Mouse (Mus musculus): Measurements from ENCODE around the gene Bach2. TPM values are rescaled to one million over a fixed set of nuclear protein-coding genes. Genes with fewer than 3 reads are reported as not detected.

The Bach2 gene
- polyA plus RNA-seq, 1 experiment from 2014 or later = 0.17 TPM

GRCm38 (mm10) chr4:32306169-32306792 lies 67.7 kb downstream of the Bach2 start:
- no peak overlapping the region for H3K4me3 ChIP-seq (ENCODE audit: inconsistent target)
- H3K27ac ChIP-seq = no peak overlapping the region
- no peaks in the 10 kb centered on the region for H3K79me2 ChIP-seq (ENCODE audit: inconsistent target)
- H3K36me3 ChIP-seq (ENCODE audit: inconsistent target) = no peaks in the 10 kb centered on the region
- WGBS (ENCODE audit: missing documents) = 91% methylated on average over 3 of the region's 3 CpGs

- Histone ChIP-seq H3K79me2 (ENCODE audit: inconsistent target) (no peaks in the 10 kb centered on the region), H3K36me3 (ENCODE audit: inconsistent target) (no peaks in the 10 kb centered on the region), H3K4me3 (ENCODE audit: inconsistent target) (no peak overlapping the region), H3K27ac (no peak overlapping the region)
- 61% methylated on average over 5 of the region's 5 CpGs for WGBS (ENCODE audit: missing documents)
These were observed 68.6 kb downstream of the Bach2 start for GRCm38 (mm10) chr4:32307215-32307614.

GRCm38 (mm10) chr4:32312171-32312946 lies 73.8 kb downstream of the Bach2 start:
- Histone ChIP-seq H3K36me3 (ENCODE audit: inconsistent target) (no peaks in the 10 kb centered on the region), H3K27ac (no peak overlapping the region), H3K4me3 (ENCODE audit: inconsistent target) (no peak overlapping the region), H3K79me2 (ENCODE audit: inconsistent target) (no peaks in the 10 kb centered on the region)
- 94% methylated on average over 10 of the region's 10 CpGs for WGBS (ENCODE audit: missing documents)

GRCm38 (mm10) chr4:32314919-32315318 lies 76.3 kb downstream of the Bach2 start:
- H3K79me2 ChIP-seq (ENCODE audit: inconsistent target) = no peaks in the 10 kb centered on the region
- H3K4me3 ChIP-seq (ENCODE audit: inconsistent target) = no peak overlapping the region
- no peaks in the 10 kb centered on the region for H3K36me3 ChIP-seq (ENCODE audit: inconsistent target)
- H3K27ac ChIP-seq = no peak overlapping the region
- WGBS (ENCODE audit: missing documents) = 83% methylated on average over 3 of the region's 3 CpGs

- no peak overlapping the region for H3K4me3 ChIP-seq (ENCODE audit: inconsistent target)
- H3K27ac ChIP-seq = no peak overlapping the region
- WGBS (ENCODE audit: missing documents) = 83% methylated on average over 1 of the region's 1 CpGs
- H3K79me2 ChIP-seq (ENCODE audit: inconsistent target) = no peaks in the 10 kb centered on the region
- H3K36me3 ChIP-seq (ENCODE audit: inconsistent target) = no peaks in the 10 kb centered on the region
These were observed 80.0 kb downstream of the Bach2 start for GRCm38 (mm10) chr4:32318608-32319007.

- WGBS (ENCODE audit: missing documents) = 96% methylated on average over 3 of the region's 3 CpGs
- no peak overlapping the region for H3K4me3 ChIP-seq (ENCODE audit: inconsistent target)
- H3K79me2 ChIP-seq (ENCODE audit: inconsistent target) = no peaks in the 10 kb centered on the region
These were observed 80.7 kb downstream of the Bach2 start for GRCm38 (mm10) chr4:32319327-32319726.

GRCm38 (mm10) chr4:32320039-32320438 lies 81.4 kb downstream of the Bach2 start:
- 100% methylated on average over 1 of the region's 1 CpGs for WGBS (ENCODE audit: missing documents)
- no peak overlapping the region for H3K4me3 ChIP-seq (ENCODE audit: inconsistent target)
- no peaks in the 10 kb centered on the region for H3K79me2 ChIP-seq (ENCODE audit: inconsistent target)
- no peaks in the 10 kb centered on the region for H3K36me3 ChIP-seq (ENCODE audit: inconsistent target)
- no peak overlapping the region for H3K27ac ChIP-seq

More at GRCm38 (mm10) chr4:32319327-32319726, 80.7 kb downstream of the Bach2 start:
- H3K36me3 ChIP-seq (ENCODE audit: inconsistent target) = no peaks in the 10 kb centered on the region
- no peak overlapping the region for H3K27ac ChIP-seq

DNA sequence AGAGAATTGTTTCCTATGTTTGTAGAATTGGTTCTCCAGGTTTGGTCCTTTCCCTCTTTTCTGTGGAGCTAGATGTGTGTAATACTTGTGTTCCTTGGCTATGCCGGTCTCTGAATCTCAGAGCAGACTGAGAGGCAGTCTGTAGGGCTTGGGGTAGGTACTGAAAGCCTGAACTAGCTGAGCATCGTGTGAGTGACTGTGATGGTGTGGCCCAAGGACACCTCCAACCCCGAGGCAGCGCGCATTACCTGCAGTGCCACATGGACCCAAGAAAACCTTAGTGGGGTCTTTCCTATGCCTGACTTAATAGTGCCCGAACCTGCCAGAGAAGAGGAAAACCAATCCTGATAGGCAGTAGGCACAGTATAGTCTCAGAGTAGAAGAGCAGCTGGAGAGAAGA lies 85.5 kb downstream of the Bach2 start:
- no peak overlapping the region for H3K27ac ChIP-seq
- 95% methylated on average over 6 of the region's 6 CpGs for WGBS (ENCODE audit: missing documents)

DNA sequence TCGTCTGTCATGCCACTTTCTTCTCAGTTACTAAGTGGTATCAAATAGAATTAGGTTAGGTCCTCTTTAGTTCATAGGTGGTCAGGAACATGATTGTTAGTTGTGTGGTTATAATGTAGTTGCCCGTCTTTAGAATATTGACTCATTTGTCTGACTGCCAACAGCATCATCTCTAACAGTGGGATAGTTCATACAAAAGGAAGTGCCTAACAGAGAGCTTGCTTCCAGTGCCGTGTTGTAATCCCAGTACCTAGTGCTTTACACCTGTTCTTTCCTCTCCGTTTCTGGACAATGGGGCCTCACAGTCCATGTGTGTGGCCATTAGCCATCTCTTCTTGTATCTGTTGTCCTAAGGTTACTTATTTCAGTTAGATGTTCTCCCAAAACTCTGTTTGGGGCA lies 86.4 kb downstream of the Bach2 start:
- H3K4me3 ChIP-seq (ENCODE audit: inconsistent target) = no peak overlapping the region
- H3K36me3 ChIP-seq (ENCODE audit: inconsistent target) = no peaks in the 10 kb centered on the region
- no peak overlapping the region for H3K27ac ChIP-seq
- WGBS (ENCODE audit: missing documents) = 95% methylated on average over 4 of the region's 4 CpGs
- H3K79me2 ChIP-seq (ENCODE audit: inconsistent target) = no peaks in the 10 kb centered on the region

More for the DNA sequence above, 85.5 kb downstream of the Bach2 start:
- H3K36me3 ChIP-seq (ENCODE audit: inconsistent target) = no peaks in the 10 kb centered on the region
- H3K79me2 ChIP-seq (ENCODE audit: inconsistent target) = no peaks in the 10 kb centered on the region
- H3K4me3 ChIP-seq (ENCODE audit: inconsistent target) = no peak overlapping the region

DNA sequence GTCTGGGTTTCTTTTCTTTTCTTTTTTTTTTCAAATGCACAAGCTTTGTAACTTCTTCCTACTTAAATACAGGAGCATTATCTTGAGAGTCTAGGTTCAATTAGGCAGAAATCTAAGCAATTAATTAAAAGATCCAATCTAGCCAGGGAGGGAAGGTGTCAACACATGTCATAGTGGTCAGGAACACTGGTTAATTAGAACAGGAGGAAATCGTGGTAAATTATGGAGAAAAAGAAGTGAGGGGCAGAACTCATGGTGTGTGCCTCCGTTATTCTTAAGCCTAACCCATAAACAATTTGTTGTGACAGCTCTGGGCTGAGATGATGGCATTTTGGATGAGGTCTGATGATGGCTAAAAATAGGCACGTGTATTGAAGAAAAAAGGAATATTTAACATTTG lies 87.0 kb downstream of the Bach2 start:
- 69% methylated on average over 3 of the region's 3 CpGs for whole genome bisulfite sequencing (ENCODE audit: missing documents)
- no peaks in the 10 kb centered on the region for H3K36me3 ChIP-seq (ENCODE audit: inconsistent target)
- H3K4me3 ChIP-seq (ENCODE audit: inconsistent target) = no peak overlapping the region
- H3K79me2 ChIP-seq (ENCODE audit: inconsistent target) = no peaks in the 10 kb centered on the region
- no peak overlapping the region for H3K27ac ChIP-seq

GRCm38 (mm10) chr4:32326279-32326678 lies 87.7 kb downstream of the Bach2 start:
- Histone ChIP-seq H3K27ac (no peak overlapping the region), H3K79me2 (ENCODE audit: inconsistent target) (no peaks in the 10 kb centered on the region), H3K4me3 (ENCODE audit: inconsistent target) (no peak overlapping the region), H3K36me3 (ENCODE audit: inconsistent target) (no peaks in the 10 kb centered on the region)
- WGBS (ENCODE audit: missing documents) = 61% methylated on average over 10 of the region's 10 CpGs

DNA sequence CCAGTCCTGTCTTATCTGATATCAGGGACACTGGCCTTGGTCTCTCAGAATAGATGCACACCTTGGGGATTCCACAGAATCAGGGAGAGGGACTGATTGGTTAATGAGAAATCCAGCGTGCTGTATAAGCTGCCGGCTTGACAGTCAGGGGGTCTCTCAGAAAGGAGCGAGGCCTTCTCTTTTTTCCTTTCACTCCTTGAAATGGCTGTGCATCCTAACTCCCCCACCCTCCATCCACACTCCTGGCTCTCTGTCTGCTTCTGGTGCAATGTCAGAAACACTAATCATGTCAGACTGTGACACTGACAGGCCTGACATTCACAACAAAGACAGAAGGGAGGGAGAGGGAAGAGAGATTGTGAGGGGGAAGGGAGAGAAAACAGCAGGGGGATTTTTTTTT lies 88.3 kb downstream of the Bach2 start:
- H3K27ac ChIP-seq = no peak overlapping the region
- WGBS (ENCODE audit: missing documents) = 97% methylated on average over 3 of the region's 3 CpGs
- H3K4me3 ChIP-seq (ENCODE audit: inconsistent target) = no peak overlapping the region
- H3K36me3 ChIP-seq (ENCODE audit: inconsistent target) = no peaks in the 10 kb centered on the region
- no peaks in the 10 kb centered on the region for H3K79me2 ChIP-seq (ENCODE audit: inconsistent target)

DNA sequence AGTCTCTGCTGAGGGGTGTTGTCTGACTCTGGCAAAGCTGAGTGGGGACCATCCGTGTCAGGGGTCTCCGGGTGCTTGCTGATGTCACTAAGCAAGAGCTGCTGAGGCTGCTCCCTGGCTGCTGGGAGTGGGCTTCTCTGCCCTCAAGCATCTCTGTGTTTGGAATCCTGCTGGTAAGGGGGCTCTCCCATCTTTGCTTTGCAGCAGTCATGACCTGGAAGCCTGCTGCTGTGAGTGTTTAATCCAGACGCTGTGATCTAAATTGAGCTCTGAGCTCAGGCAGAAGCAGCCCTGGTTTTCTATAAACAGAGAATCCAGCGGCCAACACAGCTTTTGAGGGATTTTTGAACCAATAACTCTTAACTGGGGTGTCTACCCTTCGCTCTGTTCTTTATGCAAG lies 89.0 kb downstream of the Bach2 start:
- no peak overlapping the region for H3K4me3 ChIP-seq (ENCODE audit: inconsistent target)
- no peaks in the 10 kb centered on the region for H3K36me3 ChIP-seq (ENCODE audit: inconsistent target)
- no peaks in the 10 kb centered on the region for H3K79me2 ChIP-seq (ENCODE audit: inconsistent target)
- WGBS (ENCODE audit: missing documents) = 83% methylated on average over 5 of the region's 5 CpGs
- H3K27ac ChIP-seq = no peak overlapping the region

GRCm38 (mm10) chr4:32328561-32328960 lies 90.0 kb downstream of the Bach2 start:
- 93% methylated on average over 2 of the region's 2 CpGs for WGBS (ENCODE audit: missing documents)
- Histone ChIP-seq H3K79me2 (ENCODE audit: inconsistent target) (no peaks in the 10 kb centered on the region), H3K4me3 (ENCODE audit: inconsistent target) (no peak overlapping the region), H3K36me3 (ENCODE audit: inconsistent target) (no peaks in the 10 kb centered on the region), H3K27ac (no peak overlapping the region)

DNA sequence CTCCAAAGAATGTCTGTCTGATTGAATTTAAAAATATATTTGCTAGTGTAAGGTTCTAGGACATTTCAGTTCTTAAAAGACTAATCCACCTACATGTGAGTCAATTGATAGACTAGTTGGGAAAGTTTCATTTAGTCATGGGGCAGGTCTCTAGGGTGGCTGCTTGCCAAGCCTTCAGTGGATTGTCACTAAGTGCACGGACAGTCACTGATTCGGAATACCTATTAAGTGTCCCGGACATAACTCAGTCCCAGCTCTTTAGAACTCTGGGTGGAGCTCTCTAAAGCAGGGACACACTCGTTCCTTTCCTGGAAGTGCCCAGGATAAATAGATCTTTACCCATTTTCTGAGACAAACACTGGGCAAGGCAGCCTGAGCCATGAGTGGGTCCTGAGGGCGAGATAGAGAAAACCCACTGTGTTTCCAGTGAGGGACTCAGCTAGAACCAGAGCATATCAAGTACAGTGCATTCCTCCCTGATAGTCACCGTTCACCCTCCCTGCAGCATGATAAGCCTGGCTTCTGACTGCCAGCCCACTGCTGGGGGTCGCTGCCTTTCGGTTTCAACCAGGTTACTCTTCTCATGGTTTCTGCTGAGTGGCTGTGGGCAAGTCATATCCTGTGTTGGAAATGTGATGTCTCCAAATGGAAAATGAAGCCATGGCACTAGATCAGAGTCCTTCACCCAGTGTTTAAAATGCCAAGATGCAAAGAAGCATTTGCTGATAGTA lies 92.1 kb downstream of the Bach2 start:
- WGBS (ENCODE audit: missing documents) = 86% methylated on average over 8 of the region's 8 CpGs
- Histone ChIP-seq H3K27ac (no peak overlapping the region), H3K79me2 (ENCODE audit: inconsistent target) (no peaks in the 10 kb centered on the region), H3K36me3 (ENCODE audit: inconsistent target) (no peaks in the 10 kb centered on the region), H3K4me3 (ENCODE audit: inconsistent target) (no peak overlapping the region)
